Mouse (Mus musculus) embryonic facial prominence, embryonic 10.5 days (tissue): ENCODE data around the gene Tnk2. TPM values are rescaled to one million over a fixed set of nuclear protein-coding genes. Genes with fewer than 3 reads are reported as not detected.
A peak's percentile ranks its signal among the peaks of the same experiment; 100 is the strongest.
"Not testable (repeated sequence)": the region's sequence is repeated elsewhere in the genome, so short reads cannot be mapped to it uniquely, and the experiment has no call there.

Source experiments
- DNase-seq: peaks from one replicate; pipeline ENCODE4 v3.0.0-alpha.2; 2017; ENCODE audit warnings: low spot score
- H3K27ac ChIP-seq: fragments of 300-500 bp; sonication (generic); replicated peaks from 2 replicates; pipeline ENCODE4 v1.5.1; 2016; ENCODE audit warnings: mild to moderate bottlenecking
- H3K27me3 ChIP-seq: fragments of 300-500 bp; sonication (generic); replicated peaks from 2 replicates; pipeline ENCODE4 v1.6.1; 2016; ENCODE audit warnings: low read depth, mild to moderate bottlenecking; ENCODE audit not compliant: poor library complexity, severe bottlenecking
- H3K36me3 ChIP-seq: fragments of 300-500 bp; sonication (generic); replicated peaks from 2 replicates; pipeline ENCODE4 v1.6.1; 2016; ENCODE audit warnings: mild to moderate bottlenecking, moderate library complexity
- H3K4me1 ChIP-seq: fragments of 300-500 bp; sonication (generic); 2 replicates; pipeline ENCODE4 v1.6.1; 2016
- H3K4me3 ChIP-seq: fragments of 300-500 bp; sonication (generic); 2 replicates; pipeline ENCODE4 v1.5.1; 2016; ENCODE audit warnings: mild to moderate bottlenecking, moderate library complexity
- H3K9me3 ChIP-seq: fragments of 300-500 bp; sonication (generic); 2 replicates; pipeline ENCODE4 v1.6.1; 2016; ENCODE audit warnings: mild to moderate bottlenecking
- WGBS: fragments of 180-500 bp; shearing (Covaris S2); methylation state at CpG from one replicate; pipeline ENCODE4 v1.1.7; 2016; 5-methylcytosine and 5-hydroxymethylcytosine counted together
- polyA plus RNA-seq: library from polyadenylated mRNA; unstranded; fragments of >200 nt; fragmentation: Nextera tagmentation; extraction: Ambion mirVana; gene quantifications from 2 replicates; pipeline ENCODE4 v1.2.1, GENCODE M21; 2016

The Tnk2 gene
- polyA plus RNA-seq, 1 experiment from 2014 or later, result 8.7 TPM

- WGBS, result 12% methylated on average over 8 of the region's 8 CpGs
- Histone ChIP-seq H3K4me3 (no peak overlapping the region), H3K36me3 (no peaks in the 10 kb centered on the region), H3K27me3 (no peaks in the 10 kb centered on the region), H3K27ac (no peak overlapping the region), H3K9me3 (no peaks in the 10 kb centered on the region), H3K4me1 (peaks cover 5% of the 10 kb centered on the region)
- DNase-seq, result peak; percentile 88
These were observed 5.2 kb upstream of the Tnk2 start for GRCm38 (mm10) chr16:32638476-32638875.

GRCm38 (mm10) chr16:32640096-32640495 is 3.6 kb upstream of the Tnk2 start:
- DNase-seq, result no peak
- no peak overlapping the region for H3K27ac ChIP-seq
- H3K4me1 ChIP-seq, result peaks cover 15% of the 10 kb centered on the region
- no peaks in the 10 kb centered on the region for H3K27me3 ChIP-seq
- no peaks in the 10 kb centered on the region for H3K36me3 ChIP-seq
- WGBS, result 93% methylated on average over 5 of the region's 5 CpGs
- H3K9me3 ChIP-seq, result no peaks in the 10 kb centered on the region
- H3K4me3 ChIP-seq, result no peak overlapping the region

DNA sequence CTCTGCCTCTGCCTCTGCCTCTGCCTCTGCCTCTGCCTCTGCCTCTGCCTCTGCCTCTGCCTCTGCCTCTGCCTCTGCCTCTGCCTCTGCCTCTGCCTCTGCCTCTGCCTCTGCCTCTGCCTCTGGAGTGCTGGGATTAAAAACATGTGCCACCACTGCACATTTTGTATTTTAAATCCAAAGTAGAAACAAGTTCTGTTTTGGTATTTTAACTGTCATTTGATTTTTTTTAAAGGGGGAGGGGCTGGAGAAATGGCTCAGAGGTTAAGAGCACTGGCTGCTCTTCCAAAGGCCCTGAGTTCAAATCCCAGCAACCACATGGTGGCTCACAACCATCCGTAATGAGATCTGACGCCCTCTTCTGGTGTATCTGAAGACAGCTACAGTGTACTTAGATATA is 3.0 kb upstream of the Tnk2 start:
- not testable (repeated sequence) for H3K36me3 ChIP-seq, DNase-seq, H3K4me3 ChIP-seq, H3K9me3 ChIP-seq, H3K27me3 ChIP-seq, H3K27ac ChIP-seq
- peaks cover 21% of the 10 kb centered on the region for H3K4me1 ChIP-seq
- WGBS, result 65% methylated on average over 2 of the region's 2 CpGs

DNA sequence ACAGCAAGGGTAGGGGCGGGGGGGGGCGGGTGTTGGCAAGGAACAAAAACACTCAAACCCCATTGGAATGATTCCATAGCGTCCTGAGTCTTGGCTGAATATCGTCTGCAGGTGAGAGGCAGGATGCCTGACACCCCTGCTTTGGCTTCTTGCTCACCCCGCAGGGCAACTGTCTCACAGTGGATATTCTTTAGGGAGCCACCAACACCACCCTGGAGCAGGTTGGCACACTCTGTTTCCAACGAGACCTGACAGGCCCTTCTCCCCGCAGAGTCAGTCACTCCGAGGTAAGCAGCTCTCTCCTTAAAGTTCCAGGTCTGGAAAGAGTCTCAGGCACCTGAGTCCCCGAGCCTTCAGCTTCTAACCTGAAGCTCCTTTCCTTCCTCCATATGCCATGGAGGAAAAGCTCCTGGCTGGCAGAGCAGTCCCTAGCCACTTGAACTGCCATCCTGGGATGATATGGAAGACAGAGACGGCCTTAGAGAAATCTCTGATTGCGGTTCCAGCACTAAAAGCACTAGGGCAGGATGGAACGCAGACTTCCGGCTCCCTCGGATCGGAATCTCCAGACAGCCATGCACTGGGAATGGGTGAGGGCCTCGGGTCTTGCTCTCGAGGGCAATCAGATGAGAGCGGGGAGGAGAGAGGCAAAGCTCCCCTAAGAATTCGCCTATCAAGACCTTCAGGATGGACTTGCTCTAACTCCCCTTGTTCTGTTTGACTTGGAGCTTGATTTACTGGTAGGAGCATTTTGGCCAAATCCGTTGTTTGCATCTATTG is 2.0 kb upstream of the Tnk2 start:
- DNase-seq, result no peak
- Histone ChIP-seq H3K9me3 (no peaks in the 10 kb centered on the region), H3K27me3 (0 out of 2 replicates have a peak, but pooled peaks cover 3% of the 10 kb centered on the region), H3K27ac (no peak overlapping the region), H3K4me3 (no peak overlapping the region), H3K4me1 (peaks cover 30% of the 10 kb centered on the region), H3K36me3 (no peaks in the 10 kb centered on the region; the same call in 1 of the 2 replicates)
- WGBS, result 71% methylated on average over 20 of the region's 20 CpGs

DNA sequence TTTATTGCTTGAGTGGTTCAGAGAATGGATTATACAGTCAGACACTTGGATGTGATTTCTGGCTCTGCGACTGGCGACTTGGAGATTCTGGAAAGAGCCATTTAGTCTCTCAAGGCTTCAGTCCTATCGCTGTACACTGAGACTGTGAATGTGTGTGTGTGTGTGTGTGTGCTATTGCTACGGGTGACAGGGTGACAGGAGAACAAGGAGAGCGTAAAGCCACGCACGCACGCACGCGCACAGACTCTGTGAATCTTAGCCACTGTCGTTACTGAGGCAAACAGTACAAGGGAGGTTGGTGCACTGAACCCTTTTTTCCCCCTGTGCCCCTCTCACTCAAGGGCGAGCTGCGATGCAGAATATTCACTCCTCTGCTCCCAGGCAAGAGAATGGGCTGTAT is 1.4 kb upstream of the Tnk2 start:
- no peak overlapping the region for H3K27ac ChIP-seq
- 81% methylated on average over 13 of the region's 13 CpGs for WGBS
- H3K4me3 ChIP-seq, result no peak overlapping the region
- H3K36me3 ChIP-seq, result no peaks in the 10 kb centered on the region; the same call in 1 of the 2 replicates
- H3K4me1 ChIP-seq, result peaks cover 30% of the 10 kb centered on the region
- no peak for DNase-seq
- H3K9me3 ChIP-seq, result no peaks in the 10 kb centered on the region
- H3K27me3 ChIP-seq, result 0 out of 2 replicates have a peak, but pooled peaks cover 3% of the 10 kb centered on the region

DNA sequence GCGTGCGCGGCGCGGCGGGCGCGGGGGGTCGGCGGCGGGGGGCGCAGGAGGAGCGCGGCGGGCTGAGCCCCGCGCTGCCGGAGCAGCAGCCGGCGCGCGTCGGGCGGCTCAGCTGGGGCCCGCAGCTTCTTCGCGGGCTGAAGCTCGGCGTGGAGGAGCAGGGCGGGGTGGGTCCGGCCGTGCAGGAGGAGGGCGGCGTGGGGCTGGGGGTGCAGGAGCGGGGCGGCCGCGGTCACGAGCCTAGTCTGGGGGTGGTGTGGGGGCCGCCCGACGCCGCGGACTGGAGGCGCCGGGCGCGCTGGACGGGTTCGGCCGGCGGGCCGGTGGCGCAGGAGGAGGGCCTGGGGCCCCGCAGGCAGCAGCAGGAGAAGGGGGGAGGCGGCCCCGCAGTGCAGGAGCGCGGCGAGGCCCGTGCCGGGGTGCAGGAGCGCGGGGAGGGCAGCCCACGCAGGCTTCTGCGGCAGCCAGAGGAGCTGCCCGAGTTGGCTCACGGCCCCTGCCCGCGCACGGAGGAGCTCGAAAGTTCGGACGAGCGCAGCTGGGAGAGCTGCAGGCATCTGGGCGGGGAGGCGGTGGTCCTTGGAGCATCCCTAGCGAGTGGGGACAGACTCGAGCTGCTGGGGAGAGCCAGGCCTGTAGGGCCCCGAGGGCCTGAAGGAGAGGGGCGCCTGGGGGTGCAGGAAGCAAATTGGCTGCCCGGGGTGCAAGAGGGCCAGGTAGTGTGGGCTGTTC is 561 bp downstream of the Tnk2 start:
- Histone ChIP-seq H3K4me1 (peaks cover 25% of the 10 kb centered on the region), H3K36me3 (no peaks in the 10 kb centered on the region; the same call in 1 of the 2 replicates), H3K27ac (peak overlapping the region; percentile 95), H3K4me3 (peak overlapping the region; percentile 96), H3K27me3 (0 out of 2 replicates have a peak, but pooled peaks cover 3% of the 10 kb centered on the region), H3K9me3 (no peaks in the 10 kb centered on the region)
- WGBS, result 4% methylated on average over 81 of the region's 82 CpGs
- DNase-seq, result peak; percentile 70

- DNase-seq, result no peak
- peak overlapping the region; percentile 96 for H3K4me3 ChIP-seq
- H3K9me3 ChIP-seq, result no peaks in the 10 kb centered on the region
- WGBS, result 18% methylated on average over 12 of the region's 12 CpGs
- H3K4me1 ChIP-seq, result peaks cover 25% of the 10 kb centered on the region
- H3K27ac ChIP-seq, result peak overlapping the region; percentile 95
- 0 out of 2 replicates have a peak, but pooled peaks cover 3% of the 10 kb centered on the region for H3K27me3 ChIP-seq
- H3K36me3 ChIP-seq, result no peaks in the 10 kb centered on the region; the same call in 1 of the 2 replicates
These were observed 1.1 kb downstream of the Tnk2 start for GRCm38 (mm10) chr16:32644801-32645170.

- no peaks in the 10 kb centered on the region for H3K9me3 ChIP-seq
- DNase-seq, result no peak
- H3K36me3 ChIP-seq, result no peaks in the 10 kb centered on the region; the same call in 1 of the 2 replicates
- peak overlapping the region; percentile 96 for H3K4me3 ChIP-seq
- 0 out of 2 replicates have a peak, but pooled peaks cover 3% of the 10 kb centered on the region for H3K27me3 ChIP-seq
- H3K27ac ChIP-seq, result no peak overlapping the region
- 30% methylated on average over 14 of the region's 14 CpGs for whole genome bisulfite sequencing
- peaks cover 25% of the 10 kb centered on the region for H3K4me1 ChIP-seq
These were observed 1.8 kb downstream of the Tnk2 start for GRCm38 (mm10) chr16:32645361-32645914.

DNA sequence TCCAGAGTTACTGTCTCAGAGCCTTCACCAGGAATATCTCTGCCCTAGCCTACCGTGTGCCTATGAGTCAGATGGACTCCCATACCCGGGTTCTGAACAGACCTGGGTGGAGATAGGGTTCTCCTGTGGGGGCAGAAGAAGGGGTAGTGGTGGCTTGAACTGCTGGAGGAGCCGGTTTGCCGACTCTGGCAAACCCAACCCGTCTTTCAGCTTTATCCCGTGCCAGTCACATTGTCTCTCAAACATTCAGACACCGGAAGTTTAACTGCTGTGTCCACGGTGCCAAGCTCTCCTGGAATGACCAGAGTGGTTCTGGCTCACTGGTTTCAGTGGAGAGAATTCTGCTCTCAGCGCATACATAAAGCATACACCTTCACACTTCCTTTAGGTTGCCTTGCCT is 2.3 kb downstream of the Tnk2 start:
- Histone ChIP-seq H3K4me3 (peak overlapping the region; percentile 96), H3K9me3 (no peaks in the 10 kb centered on the region), H3K27ac (no peak overlapping the region), H3K4me1 (peaks cover 25% of the 10 kb centered on the region), H3K36me3 (peaks cover 3% of the 10 kb centered on the region; the same call in 1 of the 2 replicates), H3K27me3 (0 out of 2 replicates have a peak, but pooled peaks cover 3% of the 10 kb centered on the region)
- no peak for DNase-seq
- 88% methylated on average over 9 of the region's 9 CpGs for WGBS

- Histone ChIP-seq H3K27me3 (0 out of 2 replicates have a peak, but pooled peaks cover 3% of the 10 kb centered on the region), H3K4me1 (peaks cover 25% of the 10 kb centered on the region), H3K27ac (no peak overlapping the region), H3K4me3 (no peak overlapping the region), H3K36me3 (peaks cover 10% of the 10 kb centered on the region; the same call in 1 of the 2 replicates), H3K9me3 (no peaks in the 10 kb centered on the region)
- no peak for DNase-seq
These were observed 4.0 kb downstream of the Tnk2 start for GRCm38 (mm10) chr16:32647712-32648111.

DNA sequence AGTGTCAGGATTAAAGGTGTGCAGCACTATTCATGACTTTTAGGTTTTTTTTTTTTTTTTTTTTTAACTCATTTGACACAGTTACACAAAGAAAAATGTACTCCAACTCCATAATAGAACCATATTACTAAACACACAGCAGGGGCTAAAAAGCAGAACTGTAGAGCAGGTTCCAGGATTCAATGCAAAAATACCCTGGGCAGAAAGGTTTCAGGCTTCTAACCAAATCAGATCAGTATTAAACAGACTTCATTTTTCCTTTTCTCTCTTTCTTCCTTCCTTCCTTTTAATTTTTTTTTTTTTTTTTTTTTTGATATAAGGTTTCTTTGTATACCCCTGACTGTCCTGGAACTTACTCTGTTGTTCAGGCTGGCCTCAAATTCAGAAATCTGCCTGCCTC is 6.8 kb downstream of the Tnk2 start:
- Histone ChIP-seq H3K36me3 (peaks cover 19% of the 10 kb centered on the region; the same call in 1 of the 2 replicates), H3K4me3 (no peak overlapping the region), H3K27ac (no peak overlapping the region), H3K9me3 (no peaks in the 10 kb centered on the region), H3K4me1 (peaks cover 16% of the 10 kb centered on the region), H3K27me3 (no peaks in the 10 kb centered on the region)
- no peak for DNase-seq

GRCm38 (mm10) chr16:32650974-32651618 is 7.4 kb downstream of the Tnk2 start:
- WGBS, result 81% methylated on average over 5 of the region's 5 CpGs
- no peaks in the 10 kb centered on the region for H3K27me3 ChIP-seq

More at GRCm38 (mm10) chr16:32650974-32651618, 7.4 kb downstream of the Tnk2 start:
- no peak for DNase-seq
- Histone ChIP-seq H3K4me1 (peaks cover 9% of the 10 kb centered on the region), H3K9me3 (no peaks in the 10 kb centered on the region), H3K27ac (no peak overlapping the region), H3K36me3 (peaks cover 19% of the 10 kb centered on the region; the same call in 1 of the 2 replicates), H3K4me3 (no peak overlapping the region)
